Comparison of ENCODE assay signal across 19 mouse cellular contexts in the genomic region with DNA sequence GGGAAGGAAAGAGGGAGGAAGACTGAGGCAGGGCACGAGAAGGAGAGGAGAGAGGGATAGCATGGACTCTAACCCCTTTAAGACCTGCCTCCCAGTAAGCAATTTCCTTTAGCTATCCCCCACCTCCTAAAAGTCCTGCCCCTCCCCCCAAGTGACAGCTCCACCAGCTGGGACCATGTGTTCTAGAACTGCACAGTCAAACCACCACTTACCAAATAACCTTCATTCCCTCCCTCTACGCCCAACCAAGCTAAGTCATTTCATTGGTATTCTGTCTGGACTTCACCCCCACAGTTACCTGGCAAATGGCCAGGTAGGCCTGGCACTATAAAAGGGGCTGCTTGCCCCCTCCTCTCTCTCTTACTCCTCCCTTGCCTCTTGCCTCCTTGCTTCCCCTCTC. TPM values are rescaled to one million over a fixed set of nuclear protein-coding genes. Genes with fewer than 3 reads are reported as not detected.
A peak's percentile ranks its signal among the peaks of the same experiment; 100 is the strongest.
DNase-seq lines count a peak whose midpoint lies in the region; ATAC-seq and TF ChIP-seq lines count a peak whose summit lies in the region.
"Had no signal": no experiment of that assay in that cellular context is flagged by ENCODE, and none has a peak within 500 bp of the region (broad histone marks: within the 10 kb centered on the region; RNA-seq: fewer than 3 reads in every experiment).

No protein-coding gene starts in this region.

- H3K4me1 ChIP-seq in intestine, embryonic 15.5 days (replicated peaks): no peaks in the 10 kb centered on the region
- no peaks in the 10 kb centered on the region for H3K4me1 ChIP-seq in intestine, postnatal 0 days (replicated peaks; ENCODE audit: control insufficient read depth, insufficient read depth, low read length)
- H3K4me1 ChIP-seq in lung, postnatal 0 days (ENCODE audit: insufficient read depth, low read depth, low read length): no peaks in the 10 kb centered on the region
- no peaks in the 10 kb centered on the region for H3K4me1 ChIP-seq in intestine, embryonic 16.5 days (ENCODE audit: control insufficient read depth, insufficient read depth, low read length)
- H3K4me1 ChIP-seq: embryonic facial prominence, embryonic 10.5 days; lung, embryonic 15.5 days had no signal

- peak; percentile 15 to 22 for DNase-seq in heart, adult 18-20 months
- no peak for DNase-seq in heart, postnatal 36 days
- DNase-seq in lung, postnatal 0 days (ENCODE audit: low spot score): no peak
- no peak for DNase-seq in lung, postnatal 25 days (ENCODE audit: low spot score)
- DNase-seq in thymus, postnatal 0 days (ENCODE audit: low spot score): no peak
- DNase-seq: adrenal gland, postnatal 25 days; cerebellum, adult 9-11 months; forebrain, postnatal 0 days; gastrocnemius, postnatal 25 days; kidney, adult 2 months; kidney, postnatal 14 days; thymus, postnatal 36 days had no signal

- H3K27ac ChIP-seq in intestine, embryonic 15.5 days: no peak overlapping the region
- no peak overlapping the region for H3K27ac ChIP-seq in intestine, postnatal 0 days (ENCODE audit: low read depth, low read length)
- no peak overlapping the region for H3K27ac ChIP-seq in lung, postnatal 0 days (ENCODE audit: low read length)
- H3K27ac ChIP-seq in intestine, embryonic 16.5 days (ENCODE audit: low read length): no peak overlapping the region
- H3K27ac ChIP-seq: embryonic facial prominence, embryonic 10.5 days; lung, embryonic 15.5 days had no signal

- no peak overlapping the region for H3K4me2 ChIP-seq in intestine, embryonic 15.5 days (replicated peaks)
- H3K4me2 ChIP-seq in intestine, postnatal 0 days (replicated peaks; ENCODE audit: low read depth): no peak overlapping the region
- H3K4me2 ChIP-seq in lung, postnatal 0 days (replicated peaks; ENCODE audit: low read depth, low read length): no peak overlapping the region
- no peak overlapping the region for H3K4me2 ChIP-seq in intestine, embryonic 16.5 days (ENCODE audit: low read depth, low read length)
- H3K4me2 ChIP-seq: lung, embryonic 15.5 days had no signal

- no peak for TF ChIP-seq CTCF in intestine, postnatal 0 days (IDR thresholded peaks at IDR 0.05; ENCODE audit: low read depth)
- TF ChIP-seq CTCF in lung, postnatal 0 days (IDR thresholded peaks at IDR 0.05): no peak

- H3K36me3 ChIP-seq in intestine, embryonic 15.5 days: no peaks in the 10 kb centered on the region
- no peaks in the 10 kb centered on the region for H3K36me3 ChIP-seq in intestine, postnatal 0 days (ENCODE audit: control insufficient read depth, insufficient read depth)
- H3K36me3 ChIP-seq in lung, postnatal 0 days (ENCODE audit: insufficient read depth, low read length): no peaks in the 10 kb centered on the region
- no peaks in the 10 kb centered on the region for H3K36me3 ChIP-seq in intestine, embryonic 16.5 days (ENCODE audit: control insufficient read depth, insufficient read depth, low read length)
- H3K36me3 ChIP-seq: embryonic facial prominence, embryonic 10.5 days; lung, embryonic 15.5 days had no signal

- 0 out of 2 replicates have a peak, but pooled peaks have one; percentile 31 for ATAC-seq in intestine, embryonic 15.5 days
- ATAC-seq in intestine, postnatal 0 days: no peak
- peak; percentile 38; the same call in 1 of the 2 replicates for ATAC-seq in lung, postnatal 0 days
- peak; percentile 55; the same call in 1 of the 2 replicates for ATAC-seq in intestine, embryonic 16.5 days
- ATAC-seq: forebrain, postnatal 0 days; midbrain, embryonic 16.5 days had no signal

- no peaks in the 10 kb centered on the region for H3K9me3 ChIP-seq in intestine, embryonic 15.5 days
- no peaks in the 10 kb centered on the region for H3K9me3 ChIP-seq in intestine, postnatal 0 days (ENCODE audit: control insufficient read depth)
- H3K9me3 ChIP-seq in lung, postnatal 0 days (ENCODE audit: low read length): no peaks in the 10 kb centered on the region
- no peaks in the 10 kb centered on the region for H3K9me3 ChIP-seq in intestine, embryonic 16.5 days (ENCODE audit: control insufficient read depth, low read length)
- H3K9me3 ChIP-seq: embryonic facial prominence, embryonic 10.5 days; lung, embryonic 15.5 days; megakaryocyte, embryonic 14.5 days had no signal

- no peak overlapping the region for H3K9ac ChIP-seq in intestine, embryonic 15.5 days
- H3K9ac ChIP-seq in intestine, postnatal 0 days (ENCODE audit: low read depth, low read length): no peak overlapping the region
- H3K9ac ChIP-seq in lung, postnatal 0 days (replicated peaks; ENCODE audit: low read depth): no peak overlapping the region
- no peak overlapping the region for H3K9ac ChIP-seq in intestine, embryonic 16.5 days (ENCODE audit: low read depth, low read length)
- H3K9ac ChIP-seq: forebrain, postnatal 0 days; lung, embryonic 15.5 days had no signal

- intact Hi-C loops in heart, postnatal 36 days (cut with DNase I): no loop called here

- H3K27me3 ChIP-seq in intestine, embryonic 15.5 days (replicated peaks): no peaks in the 10 kb centered on the region
- no peaks in the 10 kb centered on the region for H3K27me3 ChIP-seq in intestine, postnatal 0 days (replicated peaks; ENCODE audit: control insufficient read depth, insufficient read depth, low read length)
- no peaks in the 10 kb centered on the region for H3K27me3 ChIP-seq in lung, postnatal 0 days (replicated peaks; ENCODE audit: insufficient read depth, low read length)
- no peaks in the 10 kb centered on the region for H3K27me3 ChIP-seq in intestine, embryonic 16.5 days (replicated peaks; ENCODE audit: control insufficient read depth, insufficient read depth, low read length)
- H3K27me3 ChIP-seq: lung, embryonic 15.5 days had no signal

- H3K4me3 ChIP-seq in intestine, embryonic 15.5 days (replicated peaks): no peak overlapping the region
- no peak overlapping the region for H3K4me3 ChIP-seq in intestine, postnatal 0 days (ENCODE audit: low read depth, low read length)
- no peak overlapping the region for H3K4me3 ChIP-seq in lung, postnatal 0 days (ENCODE audit: low read depth, low read length)
- H3K4me3 ChIP-seq in intestine, embryonic 16.5 days (ENCODE audit: low read length): no peak overlapping the region
- H3K4me3 ChIP-seq: embryonic facial prominence, embryonic 10.5 days; lung, embryonic 15.5 days; megakaryocyte, embryonic 14.5 days had no signal

- no peak for TF ChIP-seq EP300 in lung, postnatal 0 days (IDR thresholded peaks at IDR 0.05)

- WGBS in intestine, embryonic 15.5 days: 53% methylated on average over 2 of the region's 2 CpGs
- WGBS in intestine, postnatal 0 days: 47% methylated on average over 2 of the region's 2 CpGs
- WGBS in lung, postnatal 0 days: 76% methylated on average over 2 of the region's 2 CpGs
- 68% methylated on average over 2 of the region's 2 CpGs for WGBS in intestine, embryonic 16.5 days

RNA-seq across cellular contexts. Expression of gene Gars, which starts 10.2 kb away (rescaled TPM):
- 10 to 100 TPM; 60.8 to 61.1 TPM for total RNA-seq in heart, adult 18-20 months (2021)
- total RNA-seq in heart, postnatal 36 days (2021): 10 to 100 TPM; 60.7 to 62.6 TPM
- 170 and 172 TPM in 2 replicates for polyA plus RNA-seq in intestine, embryonic 15.5 days (2015; fragmentation: Nextera tagmentation; extraction: Ambion mirVana)
- polyA plus RNA-seq in intestine, postnatal 0 days (2015; fragmentation: Nextera tagmentation; extraction: Ambion mirVana): 66.8 and 67.7 TPM in 2 replicates
- 70.9 and 76.0 TPM in 2 replicates for polyA plus RNA-seq in lung, postnatal 0 days (2015; fragmentation: Nextera tagmentation; extraction: Ambion mirVana)
- polyA plus RNA-seq in intestine, embryonic 16.5 days (2015; fragmentation: Nextera tagmentation; extraction: Ambion mirVana): 159 and 172 TPM in 2 replicates
- polyA plus RNA-seq in thymus, postnatal 0 days (2015; fragmentation: Nextera tagmentation; extraction: Ambion mirVana): 125 and 130 TPM in 2 replicates

RNA-seq across cellular contexts. Expression of gene Ggct, which starts 34.9 kb away (rescaled TPM):
- 10 to 100 TPM; 21.5 to 28.2 TPM for total RNA-seq in heart, adult 18-20 months (2021)
- total RNA-seq in heart, postnatal 36 days (2021): 10 to 100 TPM; 24.3 to 24.7 TPM
- 8.2 and 10.7 TPM in 2 replicates for polyA plus RNA-seq in intestine, embryonic 15.5 days (2015; fragmentation: Nextera tagmentation; extraction: Ambion mirVana)
- polyA plus RNA-seq in intestine, postnatal 0 days (2015; fragmentation: Nextera tagmentation; extraction: Ambion mirVana): 19.7 and 25.5 TPM in 2 replicates
- polyA plus RNA-seq in lung, postnatal 0 days (2015; fragmentation: Nextera tagmentation; extraction: Ambion mirVana): 6.9 and 8.7 TPM in 2 replicates
- 9.6 and 13.2 TPM in 2 replicates for polyA plus RNA-seq in intestine, embryonic 16.5 days (2015; fragmentation: Nextera tagmentation; extraction: Ambion mirVana)
- 12.9 and 16.6 TPM in 2 replicates for polyA plus RNA-seq in thymus, postnatal 0 days (2015; fragmentation: Nextera tagmentation; extraction: Ambion mirVana)

RNA-seq across cellular contexts. Expression of gene Nod1, which starts 55.2 kb away (rescaled TPM):
- total RNA-seq in heart, adult 18-20 months (2021): 10 to 100 TPM; 17.0 to 19.2 TPM
- 10 to 100 TPM; 19.8 to 21.2 TPM for total RNA-seq in heart, postnatal 36 days (2021)
- polyA plus RNA-seq in intestine, embryonic 15.5 days (2015; fragmentation: Nextera tagmentation; extraction: Ambion mirVana): 4.8 and 5.5 TPM in 2 replicates
- polyA plus RNA-seq in intestine, postnatal 0 days (2015; fragmentation: Nextera tagmentation; extraction: Ambion mirVana): 2.3 and 2.7 TPM in 2 replicates
- polyA plus RNA-seq in lung, postnatal 0 days (2015; fragmentation: Nextera tagmentation; extraction: Ambion mirVana): 12.7 and 14.4 TPM in 2 replicates
- 4.8 TPM in 2 replicates for polyA plus RNA-seq in intestine, embryonic 16.5 days (2015; fragmentation: Nextera tagmentation; extraction: Ambion mirVana)
- polyA plus RNA-seq in thymus, postnatal 0 days (2015; fragmentation: Nextera tagmentation; extraction: Ambion mirVana): 3.5 and 4.0 TPM in 2 replicates

Comparison
In these comparisons a context has a peak if more than half of its experiments do, and no peak if none do; other contexts are left out.
1. DNase-seq: peak in heart, adult 18-20 months (2 of 2); none in heart, postnatal 36 days (0 of 2), lung, postnatal 0 days (single experiment), lung, postnatal 25 days (single experiment) and thymus, postnatal 0 days (single experiment).